Mouse (Mus musculus): ENCODE results near the gene Gm9736.
"Not testable (repeated sequence)": the region's sequence is repeated elsewhere in the genome, so short reads cannot be mapped to it uniquely, and the experiment has no call there.

Gm9736 gene

GRCm38 (mm10) chr10:77751254-77751653, at the start of gene Gm9736:
TSS of gene Gm9736 (minus strand) at chr10:77751354.
- DNase-seq: not testable (repeated sequence)

DNA sequence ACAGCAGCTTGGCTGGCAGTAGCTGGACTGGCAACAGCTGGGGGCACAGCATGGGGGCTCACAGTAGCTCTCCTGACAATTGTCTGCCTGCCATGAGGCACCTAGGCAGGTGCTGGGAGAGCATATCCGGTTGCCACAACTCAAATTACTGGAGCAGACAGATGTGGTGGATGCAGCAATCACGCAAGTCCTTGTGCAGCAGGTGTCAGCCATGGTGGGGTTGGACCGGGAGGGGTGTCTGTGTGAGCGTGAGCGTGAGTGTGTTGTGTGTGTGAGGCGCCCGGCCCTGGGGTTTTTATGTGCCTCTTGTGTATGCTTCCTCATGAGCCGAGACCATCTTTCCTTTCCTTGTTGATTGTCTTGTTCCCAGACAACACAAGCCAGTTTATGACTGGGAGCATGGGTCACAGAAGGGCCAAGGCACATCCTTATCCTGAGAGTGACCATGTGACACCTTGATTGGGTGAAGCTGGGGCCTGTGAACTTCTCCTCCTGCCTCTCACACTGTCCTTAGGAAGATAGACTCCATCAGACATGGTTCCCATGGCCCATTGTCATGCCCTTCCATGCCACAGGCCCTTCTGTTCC, 47.9 kb upstream of the Gm9736 start, which contains the start of gene Gm19668:
Gene Gm19668, minus strand, starts transcription at position 213 of the 588 bp plus-strand sequence.
- no peak for DNase-seq

GRCm38 (mm10) chr10:77798164-77798920, 47.2 kb upstream of the Gm9736 start:
- not testable (repeated sequence) for DNase-seq

GRCm38 (mm10) chr10:77797677-77798076, 46.5 kb upstream of the Gm9736 start:
- DNase-seq: no peak

DNA sequence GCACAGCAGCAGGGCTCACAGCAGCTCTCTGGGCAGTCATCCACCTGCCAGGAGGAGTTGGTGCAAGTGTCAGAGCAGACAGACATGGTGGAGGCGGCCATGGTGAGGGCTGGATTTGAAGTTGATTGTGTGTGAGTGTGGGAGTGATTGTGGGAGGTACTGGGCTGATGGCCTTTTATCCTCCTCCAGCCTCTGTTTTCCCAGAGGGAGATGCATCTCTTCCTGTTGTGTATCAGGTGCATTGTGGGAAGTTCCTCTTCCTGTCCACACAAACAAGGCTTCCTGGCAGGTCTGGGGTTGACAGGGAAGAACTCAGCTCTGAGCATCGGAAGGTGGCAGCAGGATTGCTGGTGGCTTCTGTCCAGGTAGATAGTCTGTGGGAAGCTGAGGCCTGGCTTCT, 43.8 kb upstream of the Gm9736 start, which contains the start of gene Gm9639:
Gene Gm9639, minus strand, starts transcription at position 101 of the 400 bp plus-strand sequence.
- DNase-seq: no peak

GRCm38 (mm10) chr10:77788621-77789020, 37.5 kb upstream of the Gm9736 start:
- DNase-seq: no peak

GRCm38 (mm10) chr10:77787876-77788275, 36.7 kb upstream of the Gm9736 start, which contains the start of gene Gm7137:
TSS of gene Gm7137 (minus strand) at chr10:77788200.
- DNase-seq: not testable (repeated sequence)

DNA sequence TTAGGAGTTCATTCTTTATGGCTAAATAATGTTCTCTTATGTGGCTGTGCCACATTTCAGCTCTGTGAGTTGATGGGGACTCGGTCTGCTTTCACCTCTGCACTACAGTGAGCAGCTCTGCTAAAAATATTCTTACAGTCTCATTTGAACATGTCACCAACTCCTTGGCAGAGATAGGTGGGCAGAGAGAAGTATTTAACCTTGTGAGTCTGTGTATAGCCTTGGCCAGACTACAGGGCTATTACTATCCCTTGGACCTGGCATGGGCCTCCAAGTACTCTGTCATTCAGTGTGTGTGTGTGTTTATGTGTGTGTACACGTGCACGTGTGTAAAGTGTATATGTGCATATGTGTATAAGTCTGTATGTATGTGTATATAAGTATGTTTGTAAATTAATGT, 32.2 kb upstream of the Gm9736 start:
- not testable (repeated sequence) for DNase-seq

GRCm38 (mm10) chr10:77782442-77782841, 31.3 kb upstream of the Gm9736 start, which contains the start of gene Gm3250:
TSS of gene Gm3250 (minus strand) at chr10:77782542.
- DNase-seq: not testable (repeated sequence)

- not testable (repeated sequence) for DNase-seq
Measured at GRCm38 (mm10) chr10:77776844-77777243, 25.7 kb upstream of the Gm9736 start, which contains the start of gene Gm7138. TSS of gene Gm7138 (minus strand) at chr10:77776944.

- DNase-seq: not testable (repeated sequence)
Measured at GRCm38 (mm10) chr10:77772142-77772541, 21.0 kb upstream of the Gm9736 start.

GRCm38 (mm10) chr10:77771225-77771624, 20.1 kb upstream of the Gm9736 start, which contains the start of gene Gm3238:
TSS of gene Gm3238 (minus strand) at chr10:77771325.
- DNase-seq: not testable (repeated sequence)

- DNase-seq: no peak
Measured at GRCm38 (mm10) chr10:77769727-77770126, 18.6 kb upstream of the Gm9736 start.

DNA sequence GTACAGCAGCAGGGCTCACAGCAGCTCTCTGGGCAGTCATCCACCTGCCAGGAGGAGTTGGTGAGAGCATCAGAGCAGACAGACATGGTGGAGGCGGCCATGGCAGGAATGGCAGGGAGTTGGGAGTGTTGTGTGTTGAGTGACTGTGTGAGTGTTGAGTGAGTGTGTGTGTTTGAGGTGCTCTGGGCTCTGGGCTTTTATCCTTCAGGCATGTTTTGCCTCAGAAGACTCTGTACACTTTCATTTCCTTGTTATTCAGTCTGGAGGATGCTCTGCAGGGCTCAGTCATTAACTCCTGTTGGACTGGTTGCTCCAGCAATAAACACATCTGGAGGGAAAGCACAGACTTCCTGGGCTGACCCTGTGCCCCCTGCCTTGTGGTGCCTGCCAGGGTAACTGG, 8.4 kb upstream of the Gm9736 start, which contains the start of gene Gm3233:
Gene Gm3233, minus strand, starts transcription at position 101 of the 400 bp plus-strand sequence.
- not testable (repeated sequence) for DNase-seq

DNA sequence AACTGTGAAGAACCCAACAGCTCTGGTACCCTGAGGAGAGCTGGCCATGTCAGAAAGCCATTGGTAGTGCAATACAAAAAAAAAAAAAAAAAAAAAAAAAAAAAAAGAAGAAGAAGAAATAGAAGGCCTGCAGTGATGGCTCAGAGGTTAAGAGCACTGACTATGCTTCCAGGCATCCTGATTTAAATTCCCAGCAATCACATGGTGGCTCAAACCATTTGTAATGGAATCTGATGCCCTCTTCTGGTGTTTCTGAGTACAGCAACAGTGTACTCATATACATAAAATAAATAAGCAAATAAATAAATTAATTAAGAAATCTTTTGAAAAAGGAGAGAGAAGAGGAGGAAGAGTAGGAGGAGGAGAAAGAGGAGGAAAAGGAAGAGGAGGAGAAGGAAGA, 2.3 kb upstream of the Gm9736 start:
- DNase-seq: no peak

DNA sequence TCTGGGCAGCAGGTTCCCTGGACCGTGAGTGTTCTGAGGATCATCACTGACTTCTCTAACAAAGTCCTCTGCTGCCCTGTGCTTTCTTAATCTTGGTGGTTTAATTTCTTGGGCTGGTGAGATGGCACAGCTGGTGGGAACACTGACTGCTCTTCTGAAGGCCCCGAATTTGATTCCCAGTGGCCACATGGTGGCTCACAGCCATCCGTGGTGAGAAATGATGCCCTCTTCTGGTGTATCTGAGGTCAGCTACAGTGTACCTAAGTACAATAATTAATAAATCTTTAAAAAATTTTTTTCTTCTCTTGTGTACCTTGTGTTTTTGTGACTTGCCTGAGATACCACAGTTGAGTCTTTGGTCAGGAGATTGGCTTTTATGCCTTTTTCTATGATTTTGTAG, 1.2 kb upstream of the Gm9736 start:
- not testable (repeated sequence) for DNase-seq

DNA sequence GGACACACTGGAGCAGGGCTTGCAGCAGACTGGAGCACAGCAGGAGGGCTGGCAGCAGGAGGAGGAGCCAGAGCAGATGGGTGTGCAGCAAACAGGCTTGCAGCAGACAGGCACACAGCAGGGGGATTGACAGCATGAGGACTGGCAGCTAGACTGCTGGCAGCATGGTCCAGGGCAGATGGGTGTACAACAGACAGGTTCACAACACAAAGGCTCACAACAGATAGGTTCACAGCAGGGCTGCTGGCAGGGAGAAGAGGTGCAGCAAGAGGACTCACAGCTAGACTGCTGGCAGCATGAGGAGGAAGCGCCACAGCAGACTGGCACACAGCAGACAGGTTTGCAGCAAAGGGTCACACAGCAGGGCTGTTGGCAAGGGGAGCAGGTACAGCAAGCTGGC, 468 bp downstream of the Gm9736 start:
- DNase-seq: not testable (repeated sequence)

DNA sequence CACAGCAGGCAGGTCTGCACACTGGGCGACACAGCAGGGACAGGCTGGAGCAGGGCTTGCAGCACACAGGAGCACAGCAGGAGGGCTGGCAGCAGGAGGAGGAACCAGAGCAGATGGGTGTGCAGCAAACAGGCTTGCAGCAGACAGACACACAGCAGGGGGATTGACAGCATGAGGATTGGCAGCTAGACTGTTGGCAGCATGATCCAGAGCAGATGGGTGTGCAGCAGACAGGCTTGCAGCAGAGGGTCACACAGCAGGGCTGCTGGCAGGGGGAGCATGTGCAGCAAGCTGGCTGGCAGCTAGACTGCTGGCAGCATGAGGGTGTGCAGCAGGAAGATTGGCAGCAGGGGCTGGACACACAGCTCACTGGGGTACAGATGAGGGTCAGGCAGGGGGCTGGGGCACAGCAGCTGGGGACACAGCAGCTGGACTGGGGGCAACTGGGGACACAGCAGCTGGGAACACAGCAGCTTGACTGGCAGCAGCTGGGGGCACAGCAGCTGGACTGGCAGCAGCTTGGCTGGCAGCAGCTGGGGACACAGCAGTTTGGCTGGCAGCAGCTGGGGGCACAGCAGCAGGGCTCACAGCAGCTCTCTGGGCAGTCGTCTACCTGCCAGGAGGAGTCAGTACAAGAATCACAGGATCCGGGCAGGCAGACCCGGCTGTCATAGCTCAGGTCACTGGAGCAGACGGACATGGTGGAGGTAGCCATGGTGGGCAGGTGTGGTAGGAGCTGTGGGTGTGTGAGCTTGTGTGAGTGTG, 9.0 kb downstream of the Gm9736 start, which contains the start of gene Gm18596:
Gene Gm18596, minus strand, starts transcription at position 715 of the 765 bp plus-strand sequence.
- not testable (repeated sequence) for DNase-seq

GRCm38 (mm10) chr10:77738929-77739328, 12.2 kb downstream of the Gm9736 start:
- DNase-seq: no peak

GRCm38 (mm10) chr10:77735928-77736327, 15.2 kb downstream of the Gm9736 start:
- no peak for DNase-seq

DNA sequence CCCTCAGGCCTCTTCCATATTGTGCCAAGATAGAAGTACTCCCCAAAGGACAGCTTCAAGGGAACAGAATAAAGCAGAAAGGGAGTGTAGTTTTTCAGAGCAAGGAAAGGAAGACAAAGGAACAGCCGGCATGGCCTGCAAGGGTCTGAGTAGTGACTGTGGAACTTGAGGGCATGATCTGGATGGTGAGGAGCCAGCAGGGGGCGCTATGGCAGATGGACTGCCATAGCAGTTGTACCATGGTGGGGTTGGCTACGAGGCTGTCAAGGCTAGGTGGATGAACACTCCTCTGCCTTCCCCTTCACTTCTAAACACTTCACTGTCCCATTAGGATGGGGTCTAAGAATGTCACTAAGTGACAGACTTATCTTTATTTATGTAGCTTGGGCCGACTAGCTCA, 21.9 kb downstream of the Gm9736 start:
- peak; percentile 7 for DNase-seq

- DNase-seq: no peak
Measured at GRCm38 (mm10) chr10:77728280-77728679, 22.9 kb downstream of the Gm9736 start.

- no peak for DNase-seq
Measured at GRCm38 (mm10) chr10:77726186-77726585, 25.0 kb downstream of the Gm9736 start, which contains the start of gene Gm10100. TSS of gene Gm10100 (plus strand) at chr10:77726486.

All from lung, postnatal 14 days (tissue).